Mouse (Mus musculus) intestine, embryonic 14.5 days (tissue): Measurements from ENCODE around the gene Ppp3cb. TPM values are rescaled to one million over a fixed set of nuclear protein-coding genes. Genes with fewer than 3 reads are reported as not detected.
"Not testable (repeated sequence)": the region's sequence is repeated elsewhere in the genome, so short reads cannot be mapped to it uniquely, and the experiment has no call there.

Experiments used
- ATAC-seq: fragments of 200-750 bp; cut with Nextera tagmentation; replicated peaks from 2 replicates; pipeline ENCODE4 v1.8.0; 2017; ENCODE audit warnings: low read depth, moderate number of reproducible peaks, moderate TSS enrichment, moderate library complexity; ENCODE audit not compliant: low FRiP score, low TSS enrichment
- DNase-seq: peaks from one replicate; pipeline ENCODE4 v3.0.0-alpha.2; 2018; ENCODE audit warnings: low spot score
- H3K27ac ChIP-seq: fragments of 300-500 bp; sonication (generic); 2 replicates; pipeline ENCODE4 v1.5.1; 2014; ENCODE audit warnings: low read depth, mild to moderate bottlenecking, control low read depth
- H3K27me3 ChIP-seq: fragments of 300-500 bp; sonication (generic); replicated peaks from 2 replicates; pipeline ENCODE4 v1.6.1; 2014; ENCODE audit warnings: low read length, control low read depth; ENCODE audit not compliant: control insufficient read depth, insufficient read depth
- H3K36me3 ChIP-seq: fragments of 300-500 bp; sonication (generic); 2 replicates; pipeline ENCODE4 v1.6.1; 2014; ENCODE audit warnings: low read length, control low read depth; ENCODE audit not compliant: control insufficient read depth, insufficient read depth
- H3K4me1 ChIP-seq: fragments of 300-500 bp; sonication (generic); replicated peaks from 2 replicates; pipeline ENCODE4 v1.6.1; 2014; ENCODE audit warnings: low read length, control low read depth, mixed read lengths; ENCODE audit not compliant: control insufficient read depth, insufficient read depth
- H3K4me2 ChIP-seq: fragments of 300-500 bp; sonication (generic); 2 replicates; pipeline ENCODE4 v1.6.1; 2014; ENCODE audit warnings: low read length
- H3K4me3 ChIP-seq: fragments of 300-500 bp; sonication (generic); 2 replicates; pipeline ENCODE4 v1.5.1; 2014; ENCODE audit warnings: low read depth, low read length, control low read depth, mixed read lengths
- H3K9ac ChIP-seq: fragments of 300-500 bp; sonication (generic); 2 replicates; pipeline ENCODE4 v1.6.1; 2014; ENCODE audit warnings: mild to moderate bottlenecking, low read length
- H3K9me3 ChIP-seq: fragments of 300-500 bp; sonication (generic); 2 replicates; pipeline ENCODE4 v1.6.1; 2016; ENCODE audit warnings: low read length, control low read depth; ENCODE audit not compliant: control insufficient read depth
- WGBS: fragments of 180-500 bp; shearing (Covaris S2); extraction: QIAGEN DNeasy Blood & Tissue Kit; methylation state at CpG from one replicate; pipeline ENCODE4 v1.1.7; 2014; 5-methylcytosine and 5-hydroxymethylcytosine counted together
- polyA plus RNA-seq: library from polyadenylated mRNA; unstranded; fragments of >200 nt; fragmentation: Nextera tagmentation; extraction: Ambion mirVana; gene quantifications from 2 replicates; pipeline ENCODE4 v1.2.1, GENCODE M21; 2014

Gene Ppp3cb
- 57.2 and 58.7 TPM in 2 replicates for polyA plus RNA-seq

DNA sequence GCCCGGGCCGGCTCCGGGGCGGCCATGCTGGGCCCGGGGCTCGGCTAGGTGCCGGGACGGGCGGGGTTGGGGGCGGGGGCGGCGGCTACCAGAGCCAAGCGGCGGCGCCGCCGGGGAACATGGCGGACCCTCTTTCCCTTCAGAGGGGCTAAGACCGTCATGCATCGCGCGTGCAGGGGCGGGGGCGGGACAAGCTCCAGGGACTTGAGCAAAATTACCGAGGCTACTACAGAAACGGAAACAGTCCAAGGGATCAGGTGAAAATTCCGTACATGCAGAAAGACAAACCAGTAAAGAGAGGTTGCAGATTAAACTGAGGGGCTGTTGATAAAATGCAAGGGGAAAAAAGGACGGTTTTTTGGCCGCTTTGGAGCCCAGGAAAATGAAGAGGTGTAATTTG is at the start of gene Ppp3cb:
TSS of gene Ppp3cb (minus strand) at position 159 of the 400 bp plus-strand sequence.
- 1% methylated on average over 28 of the region's 29 CpGs for WGBS
- H3K4me1 ChIP-seq, result peaks cover 12% of the 10 kb centered on the region
- peak within 1 kb of the TSS; percentile 83 for H3K4me3 ChIP-seq
- no peaks in the 10 kb centered on the region for H3K9me3 ChIP-seq
- peak within 1 kb of the TSS; percentile 92 for H3K9ac ChIP-seq
- peaks cover 35% of the 10 kb centered on the region for H3K36me3 ChIP-seq
- peak; percentile 94 for ATAC-seq
- DNase-seq, result peak; percentile 91
- no peaks in the 10 kb centered on the region for H3K27me3 ChIP-seq
- peak within 1 kb of the TSS; percentile 98 for H3K27ac ChIP-seq
- peak within 1 kb of the TSS; percentile 64 for H3K4me2 ChIP-seq

DNA sequence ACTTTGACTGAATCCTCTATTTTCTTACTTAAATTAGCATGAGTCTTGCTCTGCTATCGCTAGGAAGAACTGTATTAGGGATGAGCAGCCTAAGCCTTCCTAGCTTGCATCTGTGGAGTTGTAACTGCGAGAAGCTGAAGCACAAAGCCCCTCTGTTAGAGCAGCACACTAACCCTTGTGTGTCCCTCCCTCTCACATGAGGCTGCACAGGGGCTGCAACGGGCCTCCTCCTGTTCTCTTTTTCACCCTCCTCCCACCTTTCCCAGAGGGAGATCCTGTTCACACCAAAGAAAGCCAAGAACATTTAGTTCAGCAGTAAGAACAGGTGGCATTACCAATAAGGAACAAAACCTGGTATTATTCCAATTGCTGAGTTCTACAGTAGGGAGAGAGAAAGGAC is 49.4 kb upstream of the Ppp3cb start:
- H3K27ac ChIP-seq, result no peak overlapping the region
- 59% methylated on average over 3 of the region's 3 CpGs for WGBS

DNA sequence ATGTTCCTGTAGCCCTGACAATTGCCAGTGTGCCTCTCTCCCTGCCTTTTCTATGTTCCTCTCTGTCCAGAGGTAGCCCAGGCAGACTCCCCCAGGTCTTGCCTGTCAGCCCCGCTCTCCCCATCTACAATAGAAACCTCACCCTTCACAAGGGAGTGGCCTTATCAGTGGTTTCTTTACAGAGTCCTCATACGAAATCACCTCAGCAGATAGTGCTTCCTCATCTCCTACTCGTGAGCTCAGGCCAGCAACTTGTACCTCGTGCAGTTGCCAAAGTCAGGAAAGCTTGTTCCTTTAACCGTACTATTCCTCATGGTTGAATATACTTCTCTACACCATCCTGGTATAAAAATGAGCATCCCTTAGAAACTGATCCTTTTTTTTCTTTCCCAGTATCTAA is 41.1 kb upstream of the Ppp3cb start:
- H3K27ac ChIP-seq, result no peak overlapping the region
- H3K4me2 ChIP-seq, result no peak overlapping the region
- ATAC-seq (no peak), DNase-seq (no peak)
- no peak overlapping the region for H3K9ac ChIP-seq
- H3K4me1 ChIP-seq, result no peaks in the 10 kb centered on the region
- H3K9me3 ChIP-seq, result no peaks in the 10 kb centered on the region
- whole genome bisulfite sequencing, result 76% methylated on average over 5 of the region's 5 CpGs
- peaks cover 28% of the 10 kb centered on the region; the same call in 1 of the 2 replicates for H3K36me3 ChIP-seq
- no peaks in the 10 kb centered on the region for H3K27me3 ChIP-seq
- H3K4me3 ChIP-seq, result no peak overlapping the region

More for the DNA sequence above, 49.4 kb upstream of the Ppp3cb start:
- H3K36me3 ChIP-seq, result no peaks in the 10 kb centered on the region
- no peaks in the 10 kb centered on the region for H3K27me3 ChIP-seq
- no peak overlapping the region for H3K4me2 ChIP-seq
- no peaks in the 10 kb centered on the region for H3K4me1 ChIP-seq
- DNase-seq (no peak), ATAC-seq (no peak)
- no peak overlapping the region for H3K9ac ChIP-seq
- H3K9me3 ChIP-seq, result no peaks in the 10 kb centered on the region
- H3K4me3 ChIP-seq, result no peak overlapping the region

DNA sequence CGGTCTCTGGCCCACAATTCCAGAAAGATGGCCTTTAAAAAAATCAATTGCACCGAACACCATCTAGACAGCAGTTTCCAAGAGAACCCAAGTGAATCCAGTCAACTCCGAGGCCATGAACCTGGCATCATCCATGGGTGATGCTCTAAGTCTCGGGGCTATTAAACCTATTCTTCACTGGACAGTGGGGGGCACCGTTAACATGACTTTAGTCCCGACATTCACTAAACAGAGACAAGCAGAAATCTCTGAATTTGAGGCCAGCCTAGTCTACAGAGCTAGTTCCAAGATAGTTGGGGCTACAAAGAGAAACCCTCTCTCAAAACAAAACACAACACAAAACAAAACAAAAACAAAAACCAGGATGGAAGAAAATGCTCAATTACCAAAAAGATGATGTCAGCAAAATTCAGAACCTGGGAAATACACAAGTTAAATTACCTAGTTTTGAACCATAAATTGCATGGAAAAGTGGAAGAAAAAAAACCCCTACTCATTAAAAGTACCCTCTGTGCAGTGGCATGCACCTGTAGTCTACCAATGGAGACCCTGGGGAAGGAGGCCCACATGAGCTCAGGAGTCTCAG is 32.5 kb upstream of the Ppp3cb start:
- no peak overlapping the region for H3K27ac ChIP-seq
- H3K9ac ChIP-seq, result no peak overlapping the region
- no peak overlapping the region for H3K4me3 ChIP-seq
- ATAC-seq (no peak), DNase-seq (no peak)
- no peaks in the 10 kb centered on the region for H3K27me3 ChIP-seq
- H3K4me1 ChIP-seq, result no peaks in the 10 kb centered on the region
- H3K9me3 ChIP-seq, result no peaks in the 10 kb centered on the region
- peaks cover 34% of the 10 kb centered on the region for H3K36me3 ChIP-seq
- WGBS, result 79% methylated on average over 6 of the region's 6 CpGs
- H3K4me2 ChIP-seq, result no peak overlapping the region

DNA sequence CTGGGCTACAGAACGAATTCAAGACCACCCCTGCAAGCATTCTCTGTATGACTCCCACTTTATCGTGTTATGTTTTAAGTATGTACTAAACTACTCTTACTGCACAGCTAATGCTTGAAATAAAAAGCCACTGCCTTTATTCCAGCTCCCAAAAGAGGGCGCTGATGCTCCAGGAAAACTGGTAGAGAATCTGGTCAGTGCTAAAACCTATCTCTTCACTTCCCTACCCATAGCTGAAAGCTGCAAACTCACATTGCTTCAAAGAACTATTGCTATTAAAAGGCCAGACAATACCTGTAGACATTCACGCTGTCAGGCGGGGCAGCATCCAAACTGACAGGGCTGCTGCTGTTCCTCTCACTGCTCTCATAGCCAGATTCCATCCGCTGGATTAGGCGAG is 29.8 kb upstream of the Ppp3cb start:
- no peaks in the 10 kb centered on the region for H3K27me3 ChIP-seq
- H3K4me1 ChIP-seq, result no peaks in the 10 kb centered on the region
- DNase-seq, result peak; percentile 83
- H3K4me3 ChIP-seq, result no peak overlapping the region
- H3K9me3 ChIP-seq, result no peaks in the 10 kb centered on the region
- H3K36me3 ChIP-seq, result peaks cover 30% of the 10 kb centered on the region
- H3K9ac ChIP-seq, result no peak overlapping the region
- ATAC-seq, result 0 out of 2 replicates have a peak, but pooled peaks have one; percentile 15
- 55% methylated on average over 7 of the region's 7 CpGs for WGBS
- no peak overlapping the region for H3K27ac ChIP-seq
- H3K4me2 ChIP-seq, result no peak overlapping the region

DNA sequence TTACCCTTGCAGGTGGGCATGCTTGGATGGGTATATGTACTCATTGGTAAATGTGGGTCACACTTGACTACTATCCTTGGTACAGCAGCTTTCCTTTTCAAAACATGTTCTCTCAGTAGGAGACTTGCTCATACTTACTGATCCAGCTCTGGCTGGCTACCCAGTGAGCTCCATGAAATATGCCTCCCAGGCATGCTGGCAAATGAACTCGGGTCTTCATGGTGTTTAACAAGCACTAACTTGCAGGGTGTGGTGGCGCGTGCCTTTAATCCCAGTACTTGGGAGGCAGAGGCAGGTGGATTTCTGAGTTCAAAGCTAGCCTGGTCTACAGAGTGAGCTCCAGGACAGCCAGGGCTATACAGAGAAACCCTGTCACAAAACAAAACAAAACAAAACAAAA is 26.8 kb upstream of the Ppp3cb start:
- H3K27ac ChIP-seq, H3K27me3 ChIP-seq, ATAC-seq, H3K4me1 ChIP-seq, H3K9me3 ChIP-seq, H3K9ac ChIP-seq, H3K4me3 ChIP-seq, DNase-seq, H3K4me2 ChIP-seq: not testable (repeated sequence)
- H3K36me3 ChIP-seq, result peaks cover 47% of the 10 kb centered on the region
- WGBS, result 91% methylated on average over 3 of the region's 3 CpGs

DNA sequence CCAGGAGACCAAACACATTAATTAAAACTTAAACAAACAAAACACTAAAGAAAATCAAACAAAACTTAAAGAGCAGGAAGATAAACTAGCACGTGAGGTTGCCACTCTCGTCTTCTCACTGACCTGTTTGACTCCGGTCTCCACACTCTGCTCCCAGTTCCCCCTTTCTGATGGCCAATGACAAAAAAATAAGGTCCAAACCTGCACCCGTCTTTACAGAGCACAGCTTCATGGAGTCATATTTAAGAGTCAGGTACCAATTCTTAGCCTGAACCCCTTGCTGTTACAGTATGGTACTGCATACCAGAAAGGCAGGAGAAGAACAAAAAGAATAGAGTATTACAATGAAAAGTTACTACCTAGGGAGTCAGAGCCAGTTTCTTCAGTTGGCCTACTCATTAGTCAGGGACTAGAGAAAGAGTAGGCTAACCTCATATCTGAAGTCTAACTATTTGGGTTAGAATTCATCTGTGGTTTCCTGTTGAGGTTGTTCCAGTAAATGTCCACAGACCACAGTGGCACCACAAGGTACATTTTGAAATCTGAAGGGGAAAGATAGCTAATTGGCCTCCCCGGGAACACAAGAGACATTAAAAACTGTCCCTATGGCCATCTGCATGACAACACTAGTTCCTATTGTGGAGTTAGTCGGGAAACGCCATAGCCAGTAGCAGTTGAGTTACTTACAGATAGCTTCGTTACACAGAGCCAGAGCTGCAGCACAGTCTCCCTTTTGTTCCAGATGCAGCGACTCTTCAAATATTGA is 19.1 kb upstream of the Ppp3cb start:
- DNase-seq (no peak), ATAC-seq (no peak)
- Histone ChIP-seq H3K9me3 (no peaks in the 10 kb centered on the region), H3K4me2 (no peak overlapping the region), H3K4me3 (no peak overlapping the region), H3K36me3 (peaks cover 58% of the 10 kb centered on the region), H3K27me3 (no peaks in the 10 kb centered on the region), H3K9ac (no peak overlapping the region), H3K27ac (no peak overlapping the region), H3K4me1 (no peaks in the 10 kb centered on the region)
- 72% methylated on average over 9 of the region's 9 CpGs for WGBS

DNA sequence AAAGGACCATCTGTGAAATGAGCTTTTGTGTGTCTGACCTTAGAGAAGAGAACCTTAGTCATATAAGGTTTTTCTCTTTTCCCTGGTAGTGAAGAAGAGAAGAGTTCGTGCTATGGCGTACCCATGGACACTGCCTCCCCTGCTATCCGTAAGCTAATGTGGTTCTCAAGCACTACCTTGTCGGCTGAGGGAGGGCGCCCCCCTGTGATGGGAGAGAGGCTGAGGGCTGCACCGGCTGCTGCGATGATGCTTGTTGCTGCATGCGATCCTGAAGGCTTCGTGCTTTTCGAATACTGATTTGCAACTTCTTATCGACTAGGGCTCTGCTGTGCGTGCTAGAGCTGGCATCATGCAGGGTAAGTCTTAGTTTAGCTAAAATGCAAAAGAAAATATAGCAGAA is 18.3 kb upstream of the Ppp3cb start:
- ATAC-seq (no peak), DNase-seq (no peak)
- peaks cover 53% of the 10 kb centered on the region for H3K36me3 ChIP-seq
- H3K9ac ChIP-seq, result no peak overlapping the region
- H3K9me3 ChIP-seq, result no peaks in the 10 kb centered on the region
- no peak overlapping the region for H3K4me2 ChIP-seq
- no peaks in the 10 kb centered on the region for H3K4me1 ChIP-seq
- no peak overlapping the region for H3K27ac ChIP-seq
- no peak overlapping the region for H3K4me3 ChIP-seq
- no peaks in the 10 kb centered on the region for H3K27me3 ChIP-seq
- 80% methylated on average over 12 of the region's 12 CpGs for WGBS

DNA sequence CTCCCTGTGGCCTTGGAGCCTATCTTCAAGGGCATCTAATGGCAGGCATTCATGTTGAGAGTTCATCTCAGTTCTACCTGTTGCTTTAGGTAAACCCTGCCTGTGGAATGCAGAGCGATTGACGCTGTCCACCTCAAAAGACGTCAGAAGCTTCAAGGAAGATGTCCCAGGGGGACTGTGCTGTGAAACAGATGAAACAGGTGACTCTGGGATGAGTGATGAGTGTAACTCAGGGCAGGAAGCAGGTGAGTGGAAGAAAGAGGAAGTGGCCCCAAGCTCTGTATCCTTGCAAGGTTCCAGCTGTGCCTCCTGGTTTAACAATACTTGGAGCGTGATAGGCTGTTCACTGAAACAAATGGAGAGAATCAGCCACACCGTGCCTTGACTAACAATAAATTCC is 15.5 kb upstream of the Ppp3cb start:
- no peak overlapping the region for H3K27ac ChIP-seq
- H3K4me2 ChIP-seq, result no peak overlapping the region
- H3K27me3 ChIP-seq, result no peaks in the 10 kb centered on the region
- H3K36me3 ChIP-seq, result peaks cover 46% of the 10 kb centered on the region
- H3K9me3 ChIP-seq, result no peaks in the 10 kb centered on the region
- no peak overlapping the region for H3K9ac ChIP-seq
- H3K4me1 ChIP-seq, result no peaks in the 10 kb centered on the region
- WGBS, result 90% methylated on average over 5 of the region's 5 CpGs
- H3K4me3 ChIP-seq, result no peak overlapping the region
- DNase-seq, result no peak
- ATAC-seq, result no peak
